8 mouse cellular contexts compared by ENCODE assay signal in genomic region chr4:114300390-114301012, GRCm38 (mm10).
DNase-seq lines count a peak whose midpoint lies in the region; ATAC-seq lines count a peak whose summit lies in the region.
"Had no signal": no experiment of that assay in that cellular context is flagged by ENCODE, and none has a peak within 500 bp of the region (broad histone marks: within the 10 kb centered on the region; RNA-seq: fewer than 3 reads in every experiment).

No protein-coding gene starts in this region.

- ATAC-seq in forebrain, embryonic 16.5 days, result peak; percentile 12; the same call in 1 of the 2 replicates
- peak; percentile 20; the same call in 1 of the 2 replicates for ATAC-seq in lung, embryonic 16.5 days (ENCODE audit: low read depth)
- no peak for ATAC-seq in monocyte, adult 5-6 weeks (replicated peaks; ENCODE audit: insufficient number of reproducible peaks, low FRiP score, low TSS enrichment, poor library complexity, severe bottlenecking)

- H3K27ac ChIP-seq in forebrain, embryonic 16.5 days (ENCODE audit: low read length), result no peak overlapping the region
- no peak overlapping the region for H3K27ac ChIP-seq in lung, embryonic 16.5 days (ENCODE audit: low read length)
- H3K27ac ChIP-seq: embryonic facial prominence, embryonic 13.5 days had no signal

- no peaks in the 10 kb centered on the region for H3K9me3 ChIP-seq in forebrain, embryonic 16.5 days (ENCODE audit: control insufficient read depth, low read length)
- no peaks in the 10 kb centered on the region for H3K9me3 ChIP-seq in lung, embryonic 16.5 days (ENCODE audit: control insufficient read depth, low read length)
- H3K9me3 ChIP-seq: embryonic facial prominence, embryonic 13.5 days had no signal

- no peaks in the 10 kb centered on the region for H3K4me1 ChIP-seq in forebrain, embryonic 16.5 days (replicated peaks; ENCODE audit: control insufficient read depth, insufficient read depth, low read length)
- no peaks in the 10 kb centered on the region for H3K4me1 ChIP-seq in lung, embryonic 16.5 days (replicated peaks; ENCODE audit: control insufficient read depth, insufficient read depth, low read length)
- H3K4me1 ChIP-seq: embryonic facial prominence, embryonic 13.5 days had no signal

- peak; percentile 52 for DNase-seq in left cerebral cortex, adult 11 months (ENCODE audit: low spot score)
- no peak for DNase-seq in left cerebral cortex, postnatal 4 days
- DNase-seq in adipocyte (ENCODE audit: low spot score), result peak; percentile 67
- no peak for DNase-seq in yolk sac, embryonic 10.5 days (ENCODE audit: low spot score)

- H3K9ac ChIP-seq in forebrain, embryonic 16.5 days (replicated peaks; ENCODE audit: low read depth, low read length), result no peak overlapping the region
- no peak overlapping the region for H3K9ac ChIP-seq in lung, embryonic 16.5 days (ENCODE audit: low read length)
- H3K9ac ChIP-seq: embryonic facial prominence, embryonic 13.5 days had no signal

- H3K27me3 ChIP-seq in forebrain, embryonic 16.5 days (replicated peaks; ENCODE audit: control insufficient read depth, insufficient read depth, low read length), result no peaks in the 10 kb centered on the region
- H3K27me3 ChIP-seq in lung, embryonic 16.5 days (ENCODE audit: control insufficient read depth, insufficient read depth, low read depth, low read length), result no peaks in the 10 kb centered on the region

- no peak overlapping the region for H3K4me3 ChIP-seq in forebrain, embryonic 16.5 days (replicated peaks; ENCODE audit: low read length)
- H3K4me3 ChIP-seq in lung, embryonic 16.5 days (ENCODE audit: low read length), result no peak overlapping the region
- H3K4me3 ChIP-seq: embryonic facial prominence, embryonic 13.5 days had no signal

- 41% methylated on average over 3 of the region's 3 CpGs for WGBS in forebrain, embryonic 16.5 days
- 37% methylated on average over 3 of the region's 3 CpGs for WGBS in lung, embryonic 16.5 days

- intact Hi-C loops in left cerebral cortex, postnatal 4 days (cut with DNase I), result loop anchor here (2.0 to 5.0 kb wide), 2 partner anchors 332 to 646 kb away; no protein-coding TSS in a partner anchor

- no peaks in the 10 kb centered on the region for H3K36me3 ChIP-seq in forebrain, embryonic 16.5 days (ENCODE audit: control insufficient read depth, insufficient read depth)
- H3K36me3 ChIP-seq in lung, embryonic 16.5 days (ENCODE audit: control insufficient read depth, insufficient read depth, low read length), result no peaks in the 10 kb centered on the region
- H3K36me3 ChIP-seq: embryonic facial prominence, embryonic 13.5 days had no signal

- no peak overlapping the region for H3K4me2 ChIP-seq in forebrain, embryonic 16.5 days (ENCODE audit: low read length)
- no peak overlapping the region for H3K4me2 ChIP-seq in lung, embryonic 16.5 days (ENCODE audit: low read depth, low read length)
- H3K4me2 ChIP-seq: embryonic facial prominence, embryonic 13.5 days had no signal

Comparison
In these comparisons a context has a peak if more than half of its experiments do, and no peak if none do; other contexts are left out.
1. DNase-seq: peak in left cerebral cortex, adult 11 months (single experiment) and adipocyte (single experiment); none in left cerebral cortex, postnatal 4 days (single experiment) and yolk sac, embryonic 10.5 days (single experiment).